9 mouse cellular contexts compared by ENCODE assay signal in the genomic region with DNA sequence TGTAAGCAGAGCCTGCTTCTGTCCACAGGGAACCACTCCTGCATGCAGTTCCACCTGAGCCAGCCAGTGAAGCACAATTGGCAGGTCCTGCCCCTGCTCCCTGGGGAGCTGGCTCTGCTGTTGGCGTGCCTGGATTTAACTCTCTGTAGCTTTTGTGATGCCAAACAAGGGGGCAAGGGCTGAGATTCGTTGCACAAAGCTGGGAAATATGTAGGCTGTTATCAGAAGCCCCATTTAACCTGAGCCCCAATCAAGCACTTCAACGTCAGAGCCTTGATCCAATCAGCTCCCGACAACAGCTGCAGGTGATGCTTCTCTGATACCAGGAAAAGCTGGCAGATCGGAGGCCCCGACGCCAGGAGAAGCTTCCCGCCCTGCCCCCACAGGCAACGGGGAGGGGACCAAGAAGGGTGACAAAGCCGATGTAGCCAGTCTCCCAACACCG. TPM values are rescaled to one million over a fixed set of nuclear protein-coding genes. Genes with fewer than 3 reads are reported as not detected.
DNase-seq lines count a peak whose midpoint lies in the region; ATAC-seq lines count a peak whose summit lies in the region.
"Had no signal": no experiment of that assay in that cellular context is flagged by ENCODE, and none has a peak within 500 bp of the region (broad histone marks: within the 10 kb centered on the region; RNA-seq: fewer than 3 reads in every experiment).

No protein-coding gene starts in this region.

- H3K4me2 ChIP-seq in kidney, embryonic 16.5 days (replicated peaks; ENCODE audit: low read depth, low read length), result no peak overlapping the region
- H3K4me2 ChIP-seq: heart, embryonic 15.5 days had no signal

- no peaks in the 10 kb centered on the region for H3K36me3 ChIP-seq in kidney, embryonic 16.5 days (ENCODE audit: insufficient read depth, low read length)
- H3K36me3 ChIP-seq: heart, embryonic 15.5 days had no signal

- H3K9me3 ChIP-seq in kidney, embryonic 16.5 days (ENCODE audit: low read length), result no peaks in the 10 kb centered on the region
- H3K9me3 ChIP-seq: heart, embryonic 15.5 days had no signal

- peaks cover 48% of the 10 kb centered on the region for H3K27me3 ChIP-seq in kidney, embryonic 16.5 days (ENCODE audit: insufficient read depth, low read length)

- 2% methylated on average over 11 of the region's 11 CpGs for WGBS in kidney, embryonic 16.5 days

- ATAC-seq in megakaryocyte progenitor cell, adult 5-6 weeks (replicated peaks; ENCODE audit: poor library complexity), result no peak
- ATAC-seq in kidney, embryonic 16.5 days (ENCODE audit: low FRiP score, low TSS enrichment), result no peak

- H3K27ac ChIP-seq in kidney, embryonic 16.5 days (ENCODE audit: low read length), result no peak overlapping the region
- H3K27ac ChIP-seq: heart, embryonic 15.5 days had no signal

- DNase-seq in MN1 (ENCODE audit: low spot score), result peak; percentile 45
- DNase-seq in cerebellum, adult 9-11 months, result peak; percentile 69
- DNase-seq in frontal cortex, postnatal 10 days (ENCODE audit: low spot score in 2 of 2), result peak; percentile 55 to 64
- peak; percentile 70 to 72 for DNase-seq in left cerebral cortex, postnatal 36 days (ENCODE audit: low spot score in 2 of 2)
- peak; percentile 66 for DNase-seq in right cerebral cortex, postnatal 4 days
- DNase-seq in gastrocnemius, postnatal 10 days, result no peak

- intact Hi-C loops in left cerebral cortex, postnatal 36 days (cut with DNase I), result no loop called here

- H3K9ac ChIP-seq in kidney, embryonic 16.5 days (replicated peaks; ENCODE audit: low read length), result no peak overlapping the region
- H3K9ac ChIP-seq: heart, embryonic 15.5 days had no signal

- no peak overlapping the region for H3K4me3 ChIP-seq in kidney, embryonic 16.5 days (ENCODE audit: low read length)
- H3K4me3 ChIP-seq: heart, embryonic 15.5 days had no signal

- no peaks in the 10 kb centered on the region for H3K4me1 ChIP-seq in kidney, embryonic 16.5 days (ENCODE audit: insufficient read depth, low read length)

RNA-seq across cellular contexts. Expression of gene Nfasc, which starts 2.5 kb away (rescaled TPM):
- total RNA-seq in left cerebral cortex, postnatal 36 days (2021), result 100 to 1,000 TPM; 164 to 178 TPM
- total RNA-seq in megakaryocyte progenitor cell, adult 5-6 weeks (2015), result not detected in 2 replicates
- total RNA-seq in megakaryocyte progenitor cell, adult 5-6 weeks (2017), result not detected in 2 replicates
- 0.45 and 0.67 TPM in 2 replicates for polyA plus RNA-seq in kidney, embryonic 16.5 days (2015; fragmentation: Nextera tagmentation; extraction: Ambion mirVana)
- total RNA-seq in gastrocnemius, postnatal 10 days (2021), result 1 to 10 TPM; 1.9 TPM

Comparison
In these comparisons a context has a peak if more than half of its experiments do, and no peak if none do; other contexts are left out.
1. RNA of gene Nfasc, which starts 2.5 kb away (total RNA-seq): 164 to 178 TPM in left cerebral cortex, postnatal 36 days; 1.9 TPM in gastrocnemius, postnatal 10 days and not detected in megakaryocyte progenitor cell, adult 5-6 weeks; every median in the first group is over 10 times any median in the second.